Mouse (Mus musculus) gastrocnemius, postnatal 10 days (tissue): ENCODE measurements around the gene Taar5. TPM values are rescaled to one million over a fixed set of nuclear protein-coding genes. Genes with fewer than 3 reads are reported as not detected.

Source experiments
- DNase-seq: peaks from one replicate; pipeline ENCODE4 v3.0.0; 2021; ENCODE audit warnings: mixed read lengths
- total RNA-seq, 2 experiments: library from RNA; stranded (reverse); gene quantifications; 2 replicates each; pipeline ENCODE4 v1.2.3; 2021

Gene Taar5
- total RNA-seq, 2 experiments from 2014 or later, result not detected

DNA sequence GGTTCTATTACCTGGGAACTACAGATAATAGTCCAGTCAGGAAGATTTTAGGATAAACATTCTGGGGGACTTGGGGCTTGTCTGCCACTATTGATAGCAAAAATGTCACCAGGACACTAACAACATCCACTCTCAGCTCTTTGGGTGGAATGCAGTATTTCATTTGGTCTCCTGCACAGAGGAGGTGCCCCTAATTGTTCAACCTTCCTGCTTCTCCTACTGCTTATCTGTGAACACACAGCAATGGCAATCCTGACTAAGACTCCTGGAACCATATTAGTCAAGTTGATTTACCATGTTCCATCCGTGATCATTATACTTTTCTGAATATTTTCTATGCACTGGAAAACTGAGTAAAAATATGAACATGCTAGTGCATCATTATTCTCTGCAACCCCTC lies 37.6 kb downstream of the Taar5 start:
- no peak for DNase-seq

Other genes starting within 250 kb of the Taar5 start
- 100 to 1,000 TPM; 289 to 355 TPM for gene Rps12, start 183.4 kb upstream of the Taar5 start, total RNA-seq
- gene Slc18b1, start 173.7 kb upstream of the Taar5 start, total RNA-seq, result 10 to 100 TPM; 13.6 to 14.7 TPM
- gene Vnn3, start 119.2 kb upstream of the Taar5 start, total RNA-seq, result under 1 TPM; 0.21 to 0.47 TPM
- gene Vnn1, start 76.0 kb upstream of the Taar5 start, total RNA-seq, result under 1 TPM; 0.23 to 0.32 TPM
- gene Taar1, start 50.4 kb upstream of the Taar5 start, total RNA-seq, result not detected
- gene Taar2, start 32.1 kb upstream of the Taar5 start, total RNA-seq, result not detected
- not detected for gene Taar3, start 21.1 kb upstream of the Taar5 start, total RNA-seq
- gene Taar4, start 10.2 kb upstream of the Taar5 start, total RNA-seq, result not detected
- not detected for gene Taar6, start 14.9 kb downstream of the Taar5 start, total RNA-seq
- not detected for gene Taar7a, start 22.8 kb downstream of the Taar5 start, total RNA-seq
- not detected for gene Taar7b, start 29.2 kb downstream of the Taar5 start, total RNA-seq
- gene Taar7d, start 56.5 kb downstream of the Taar5 start, total RNA-seq, result not detected
- not detected for gene Taar7e, start 66.9 kb downstream of the Taar5 start, total RNA-seq
- not detected for gene Taar7f, start 78.8 kb downstream of the Taar5 start, total RNA-seq
- not detected for gene Taar8a, start 105.8 kb downstream of the Taar5 start, total RNA-seq
- not detected for gene Taar8b, start 121.6 kb downstream of the Taar5 start, total RNA-seq
- gene Taar8c, start 131.2 kb downstream of the Taar5 start, total RNA-seq, result not detected
- not detected for gene Taar9, start 138.8 kb downstream of the Taar5 start, total RNA-seq
- 10 to 100 TPM; 31.8 to 34.9 TPM for gene Stx7, start 178.6 kb downstream of the Taar5 start, total RNA-seq